Mouse (Mus musculus) cerebellum, postnatal 25 days (tissue): ENCODE measurements around the gene Tll2.

Experiments
- DNase-seq, 2 experiments: peaks; one replicate each; pipeline ENCODE4 v3.0.0; 2021; ENCODE audit warnings: mixed read lengths in 2 of 2

The Tll2 gene

DNA sequence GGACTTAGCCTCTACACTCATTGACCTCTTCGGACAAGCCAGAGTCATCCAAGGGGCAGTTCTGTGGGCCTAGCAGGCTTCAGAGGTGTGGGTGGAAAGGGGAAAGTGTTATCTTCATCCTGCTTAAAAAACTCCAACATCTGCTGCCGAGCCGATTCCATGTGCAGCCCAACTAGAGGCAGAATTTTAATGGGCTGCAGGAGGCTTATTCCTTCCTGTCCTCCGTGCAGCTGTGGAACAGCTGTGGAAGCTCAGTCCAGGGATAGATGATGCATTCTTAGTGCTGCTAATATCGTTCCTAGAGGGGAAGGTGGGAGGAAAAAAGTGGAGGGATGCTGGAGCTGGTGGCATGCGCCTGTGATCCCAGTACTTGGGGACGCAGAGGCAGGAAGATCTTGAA, 52.0 kb downstream of the Tll2 start:
- no peak for DNase-seq

GRCm38 (mm10) chr19:41152462-41152861, 54.2 kb downstream of the Tll2 start:
- DNase-seq: no peak

- no peak for DNase-seq
Observed at GRCm38 (mm10) chr19:41152016-41152370, 54.6 kb downstream of the Tll2 start.

GRCm38 (mm10) chr19:41151321-41152015, 55.2 kb downstream of the Tll2 start:
- DNase-seq: no peak

DNA sequence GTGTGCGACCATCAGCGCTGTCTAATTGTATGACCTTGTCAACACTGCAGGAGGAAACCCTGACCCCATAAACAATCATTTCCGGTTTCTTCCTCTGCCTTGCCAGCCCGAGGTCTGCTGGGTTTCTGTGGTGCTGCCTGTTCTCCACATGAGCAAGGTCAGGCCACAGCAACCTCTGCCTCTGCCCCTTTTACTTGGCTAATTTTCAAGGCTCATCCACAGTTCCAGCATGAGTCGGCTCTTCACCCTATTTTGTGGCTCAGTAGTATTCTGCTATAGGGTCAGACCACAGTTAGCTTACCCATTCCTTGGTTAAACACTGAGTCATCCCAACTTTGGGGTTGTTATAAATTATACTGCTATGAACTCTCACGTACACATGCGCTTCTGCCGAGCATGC, 65.7 kb downstream of the Tll2 start:
- no peak for DNase-seq

DNA sequence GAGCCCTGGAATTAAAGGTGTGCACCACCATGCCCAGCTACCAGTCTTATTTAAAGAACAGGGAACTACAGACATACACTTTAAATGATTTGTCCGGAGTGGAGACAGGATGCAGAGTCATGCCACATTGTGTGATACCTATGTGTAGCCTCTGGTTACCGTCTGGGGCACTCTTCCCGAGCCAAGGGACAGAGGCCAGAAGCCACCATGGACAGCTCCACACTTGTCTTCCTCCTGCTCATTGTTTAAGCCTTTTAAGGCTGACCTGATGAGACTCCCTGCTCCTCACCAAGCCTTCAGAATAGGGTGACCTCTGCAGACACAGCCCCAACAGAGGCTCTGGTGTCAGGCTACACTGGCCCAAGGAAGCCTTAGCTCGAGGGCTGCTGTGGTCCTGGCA, 67.0 kb downstream of the Tll2 start:
- no peak for DNase-seq

DNA sequence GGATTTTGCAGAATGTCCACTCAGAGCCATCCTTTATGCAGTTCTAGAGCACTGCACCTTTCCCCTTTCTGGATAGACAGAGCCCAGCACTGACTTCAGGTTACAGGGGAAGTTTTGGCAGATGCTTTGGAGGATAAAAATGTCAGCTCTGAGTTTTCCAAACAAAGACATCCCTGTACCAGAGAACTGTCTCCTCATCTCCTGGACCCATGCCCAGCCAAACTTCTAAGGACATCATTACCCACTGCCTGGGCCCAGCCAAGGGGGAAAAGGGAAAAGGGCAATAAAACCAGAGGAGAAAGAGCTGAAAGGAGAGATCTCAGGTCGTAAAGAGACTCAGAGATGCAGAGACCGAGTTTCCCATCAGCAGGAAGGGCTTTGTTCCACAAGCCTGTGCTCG, 83.6 kb downstream of the Tll2 start:
- DNase-seq: no peak

DNA sequence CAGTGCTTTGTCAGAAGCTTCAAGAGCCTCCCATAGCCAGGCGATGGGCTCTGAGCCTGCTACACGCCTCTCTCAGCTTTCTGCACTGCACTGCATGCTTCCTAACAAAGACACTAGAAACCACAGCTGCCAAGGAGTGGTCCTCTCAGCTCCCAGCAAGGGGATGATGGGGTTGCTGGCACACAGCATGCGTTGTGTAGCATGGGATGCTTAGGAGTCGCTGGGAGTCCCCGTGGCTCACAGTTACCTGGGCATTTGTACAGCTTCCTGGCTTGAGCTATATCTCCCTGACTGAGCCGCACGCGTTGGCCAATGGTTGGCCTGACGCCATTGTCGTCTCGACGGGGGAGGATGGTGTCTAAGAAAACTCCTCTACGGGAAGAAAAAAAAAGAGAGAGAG, 86.7 kb downstream of the Tll2 start:
- peak in 1 of 2 experiments; percentile 51 for DNase-seq

DNA sequence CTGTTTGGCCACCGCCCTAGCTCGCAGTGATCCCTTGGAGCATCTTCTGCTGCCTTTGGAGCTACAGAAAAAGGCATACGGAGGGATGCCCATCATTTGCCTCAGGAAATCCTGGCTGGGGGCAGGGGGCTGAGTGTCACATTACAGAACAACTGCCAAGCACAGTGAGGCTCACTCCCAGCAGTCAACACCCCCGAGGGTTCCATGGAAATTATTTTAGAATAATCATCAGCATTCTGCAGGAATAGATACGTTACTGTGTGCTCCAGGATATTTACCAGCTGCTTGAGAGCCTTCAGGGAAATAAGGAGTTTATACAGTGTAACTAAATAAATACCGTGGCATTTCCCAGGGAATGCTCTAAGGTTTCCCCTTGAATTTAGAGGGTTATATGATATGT, 88.3 kb downstream of the Tll2 start:
- DNase-seq: no peak

GRCm38 (mm10) chr19:41117334-41117733, 89.3 kb downstream of the Tll2 start:
- peak; percentile 72 to 77 for DNase-seq

GRCm38 (mm10) chr19:41114611-41115010, 92.0 kb downstream of the Tll2 start:
- DNase-seq: no peak

DNA sequence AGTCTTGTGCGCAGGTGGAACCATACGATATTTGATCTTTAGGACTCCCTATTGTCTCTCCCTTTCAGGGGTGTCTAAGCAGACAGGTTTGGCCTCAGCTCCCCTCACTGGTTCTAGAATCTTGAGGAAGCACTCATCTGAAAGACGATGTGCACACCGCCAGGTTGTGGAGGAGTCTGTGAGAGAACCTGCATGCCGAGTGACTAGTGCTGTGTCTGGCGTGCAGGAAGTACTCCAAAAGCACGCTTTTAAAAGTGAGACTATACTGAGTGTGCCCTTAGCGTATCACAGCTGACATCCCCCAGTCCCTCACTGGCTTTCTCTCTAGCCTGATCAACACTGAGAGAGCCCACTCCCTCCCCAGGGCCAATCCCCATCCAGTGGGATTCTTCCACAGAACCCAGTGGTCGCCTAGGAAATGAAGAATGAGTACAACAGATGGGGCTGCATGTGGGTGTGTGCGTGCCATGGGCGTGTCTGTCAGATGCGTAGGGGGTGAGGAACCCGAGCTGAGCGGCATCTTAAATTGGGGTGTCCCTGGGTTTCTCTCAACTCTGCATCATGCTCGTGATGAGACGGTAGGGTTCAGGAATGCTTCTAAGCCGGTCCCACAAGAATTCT, 92.6 kb downstream of the Tll2 start:
- no peak for DNase-seq

GRCm38 (mm10) chr19:41112609-41113008, 94.0 kb downstream of the Tll2 start:
- DNase-seq: no peak

- DNase-seq: peak; percentile 35 to 55
Observed at GRCm38 (mm10) chr19:41109991-41110390, 96.6 kb downstream of the Tll2 start.

DNA sequence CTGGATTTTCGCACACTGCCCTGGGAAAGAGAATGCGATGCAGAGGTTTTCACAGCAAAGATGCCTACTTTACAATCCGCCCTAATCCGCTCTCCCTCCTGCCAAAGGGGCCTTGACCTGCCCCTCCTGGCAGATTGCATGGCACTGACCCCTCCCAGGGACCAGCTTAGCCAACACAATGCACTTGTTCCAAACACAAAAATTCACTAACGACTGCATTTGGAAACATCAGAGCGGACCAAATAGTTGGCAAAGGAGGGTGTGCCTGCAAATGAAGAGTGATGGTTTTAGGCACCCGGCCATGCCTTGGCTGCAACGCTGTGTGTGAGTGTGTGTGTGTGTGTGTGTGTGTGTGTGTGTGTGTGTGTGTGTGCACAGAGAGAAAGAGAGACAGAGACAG, 97.1 kb downstream of the Tll2 start:
- DNase-seq: peak; percentile 16 to 48

GRCm38 (mm10) chr19:41108666-41109065, 98.0 kb downstream of the Tll2 start:
- no peak for DNase-seq

- no peak for DNase-seq
Observed at GRCm38 (mm10) chr19:41107530-41107929, 99.1 kb downstream of the Tll2 start.

- DNase-seq: peak; percentile 44 to 56
Observed at GRCm38 (mm10) chr19:41104922-41105321, 101.7 kb downstream of the Tll2 start.

GRCm38 (mm10) chr19:41101390-41101789, 105.2 kb downstream of the Tll2 start:
- DNase-seq: peak; percentile 96 to 98

DNA sequence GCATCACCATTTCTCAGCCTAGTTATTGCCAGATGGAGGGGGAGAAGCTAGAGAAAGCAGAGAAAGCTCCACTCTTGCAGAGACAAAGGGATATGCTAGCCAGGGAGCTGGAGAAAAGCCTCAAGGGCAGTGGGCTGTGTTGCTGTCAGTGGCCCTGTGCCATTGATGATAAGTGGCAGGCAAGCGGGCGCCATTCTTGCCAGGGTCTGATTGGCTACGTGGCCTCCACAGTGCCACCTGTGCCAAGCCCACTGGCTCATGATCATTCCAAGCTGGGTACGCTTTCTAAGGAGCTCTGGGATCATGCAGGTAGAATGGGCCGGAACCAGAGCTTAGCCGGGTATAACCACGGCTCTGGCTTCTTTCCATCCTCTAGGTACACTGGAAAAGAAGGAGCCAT, 105.8 kb downstream of the Tll2 start:
- DNase-seq: peak; percentile 53 to 71

DNA sequence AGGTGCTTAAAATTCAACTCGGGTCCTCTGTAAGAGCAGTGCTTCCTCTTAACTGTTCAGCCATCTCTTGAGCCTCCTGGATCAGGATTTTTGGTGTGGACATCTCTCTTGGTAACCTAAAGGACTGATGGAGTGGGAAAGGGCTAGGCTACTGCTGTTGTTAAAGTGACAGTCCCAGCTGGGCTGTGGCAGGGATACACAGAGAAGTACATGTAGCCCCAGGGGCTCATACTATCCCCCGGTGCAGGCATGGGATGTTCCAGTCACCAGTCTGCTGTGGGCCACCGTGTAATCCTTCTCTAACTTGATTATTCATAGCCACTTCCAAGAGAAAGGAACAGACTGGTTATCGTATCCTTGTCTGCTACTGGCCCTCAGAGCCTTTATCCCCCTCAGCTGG, 109.6 kb downstream of the Tll2 start:
- no peak for DNase-seq

DNA sequence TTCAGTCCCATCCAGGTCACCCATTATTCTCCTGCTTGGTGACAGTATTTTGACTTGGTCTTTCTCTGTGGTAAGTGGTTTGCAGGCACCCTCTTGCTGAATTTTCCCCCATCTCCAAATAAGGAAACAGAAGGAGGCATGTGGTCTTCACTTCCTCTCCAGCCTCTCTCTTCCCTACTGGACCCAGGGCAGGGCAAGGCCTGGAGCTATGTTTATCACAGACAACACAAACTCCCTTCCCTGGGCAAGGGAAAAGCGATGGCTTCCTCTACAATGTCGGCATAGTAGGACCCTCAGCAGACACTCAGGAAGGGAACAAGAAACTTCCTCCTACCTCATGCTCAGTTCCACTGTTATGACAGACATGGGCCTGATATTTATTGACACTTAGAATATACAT, 114.7 kb downstream of the Tll2 start:
- no peak for DNase-seq

- peak; percentile 71 to 85 for DNase-seq
Observed at GRCm38 (mm10) chr19:41089833-41090232, 116.8 kb downstream of the Tll2 start.

GRCm38 (mm10) chr19:41088491-41088890, 118.1 kb downstream of the Tll2 start:
- no peak for DNase-seq

DNA sequence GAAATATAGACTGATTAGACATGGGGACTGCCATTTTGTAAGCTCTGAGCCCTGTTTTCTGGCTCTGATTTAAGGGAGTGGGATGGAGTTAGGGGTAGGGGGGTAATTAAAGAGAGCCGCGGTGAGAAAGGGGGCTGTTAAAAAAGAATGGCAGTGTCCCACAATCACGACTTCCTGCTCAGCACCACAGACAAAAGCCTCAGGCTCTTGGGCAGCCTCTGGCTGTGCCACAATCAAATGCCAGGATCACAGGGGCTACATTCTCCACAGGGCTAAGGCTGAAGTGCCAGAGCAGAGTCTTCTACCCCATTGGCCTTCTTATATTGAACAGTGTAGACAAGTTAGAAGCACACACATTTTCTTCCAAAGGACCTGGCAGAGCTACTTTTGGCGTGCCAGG, 118.7 kb downstream of the Tll2 start:
- no peak for DNase-seq
